Mouse (Mus musculus) erythroblast, embryonic 14.5 days (primary cell): ENCODE results near the gene Lgals3bp. TPM values are rescaled to one million over a fixed set of nuclear protein-coding genes. Genes with fewer than 3 reads are reported as not detected.

Experiments
- H3K27me3 ChIP-seq: 2 replicates; pipeline ENCODE4 v1.6.1; 2012; ENCODE audit warnings: inconsistent platforms; ENCODE audit not compliant: control insufficient read depth
- H3K36me3 ChIP-seq: 2 replicates; pipeline ENCODE4 v1.6.1; 2012; ENCODE audit warnings: mild to moderate bottlenecking, inconsistent platforms; ENCODE audit not compliant: control insufficient read depth
- H3K4me1 ChIP-seq: 2 replicates; pipeline ENCODE4 v1.6.1; 2012; ENCODE audit warnings: inconsistent platforms; ENCODE audit not compliant: control insufficient read depth
- H3K4me3 ChIP-seq: replicated peaks from 2 replicates; pipeline ENCODE3; 2012; ENCODE audit warnings: moderate library complexity, mild to moderate bottlenecking, inconsistent platforms
- H3K9me3 ChIP-seq: 2 replicates; pipeline ENCODE4 v1.6.1; 2012; ENCODE audit warnings: low read length, inconsistent platforms, mixed read lengths; ENCODE audit not compliant: control insufficient read depth
- GATA1 ChIP-seq: IDR thresholded peaks from 2 replicates; pipeline ENCODE4 v1.6.1; 2012; ENCODE audit warnings: low read length, inconsistent platforms, mixed read lengths
- TAL1 ChIP-seq: IDR thresholded peaks from 3 replicates; pipeline ENCODE4 v1.6.1; 2012; ENCODE audit warnings: low read length, inconsistent platforms, mixed read lengths
- polyA plus RNA-seq: library from polyadenylated mRNA; stranded (reverse); fragments of >175 nt; gene quantifications from 2 replicates; pipeline ENCODE4 v1.2.3, GENCODE M21; 2012

Gene Lgals3bp
- polyA plus RNA-seq, 1 experiment: 0.23 TPM

DNA sequence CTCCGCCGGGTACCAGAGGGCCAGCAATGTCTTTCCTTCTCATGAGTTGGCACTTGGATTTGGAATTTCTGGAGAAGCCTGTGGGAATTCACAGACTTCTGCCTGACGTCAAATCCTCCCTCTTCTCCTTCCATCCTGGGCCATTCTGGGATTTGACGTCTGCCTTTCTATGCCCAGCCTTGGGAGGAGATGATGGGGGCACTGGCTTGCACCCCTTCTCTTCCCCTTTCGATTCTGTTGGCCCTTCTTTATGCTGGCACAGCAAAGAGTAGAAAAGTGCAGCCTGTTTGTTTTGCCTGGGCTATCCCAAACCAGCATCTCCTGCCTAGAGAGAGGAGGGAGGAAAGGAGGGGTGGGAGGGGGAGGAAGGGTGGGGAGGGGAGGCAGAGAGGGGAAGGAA lies 24.9 kb upstream of the Lgals3bp start:
- Histone ChIP-seq H3K9me3 (no peaks in the 10 kb centered on the region), H3K4me3 (no peak overlapping the region), H3K27me3 (peaks cover 41% of the 10 kb centered on the region), H3K36me3 (no peaks in the 10 kb centered on the region), H3K4me1 (peaks cover 3% of the 10 kb centered on the region)
- TF ChIP-seq GATA1 (no peak), TAL1 (no peak)

GRCm38 (mm10) chr11:118424621-118425335 lies 22.9 kb upstream of the Lgals3bp start:
- H3K9me3 ChIP-seq: no peaks in the 10 kb centered on the region
- H3K4me3 ChIP-seq: no peak overlapping the region
- no peaks in the 10 kb centered on the region for H3K36me3 ChIP-seq
- H3K4me1 ChIP-seq: peaks cover 8% of the 10 kb centered on the region
- TF ChIP-seq TAL1 (no peak), GATA1 (no peak)
- H3K27me3 ChIP-seq: peaks cover 41% of the 10 kb centered on the region

DNA sequence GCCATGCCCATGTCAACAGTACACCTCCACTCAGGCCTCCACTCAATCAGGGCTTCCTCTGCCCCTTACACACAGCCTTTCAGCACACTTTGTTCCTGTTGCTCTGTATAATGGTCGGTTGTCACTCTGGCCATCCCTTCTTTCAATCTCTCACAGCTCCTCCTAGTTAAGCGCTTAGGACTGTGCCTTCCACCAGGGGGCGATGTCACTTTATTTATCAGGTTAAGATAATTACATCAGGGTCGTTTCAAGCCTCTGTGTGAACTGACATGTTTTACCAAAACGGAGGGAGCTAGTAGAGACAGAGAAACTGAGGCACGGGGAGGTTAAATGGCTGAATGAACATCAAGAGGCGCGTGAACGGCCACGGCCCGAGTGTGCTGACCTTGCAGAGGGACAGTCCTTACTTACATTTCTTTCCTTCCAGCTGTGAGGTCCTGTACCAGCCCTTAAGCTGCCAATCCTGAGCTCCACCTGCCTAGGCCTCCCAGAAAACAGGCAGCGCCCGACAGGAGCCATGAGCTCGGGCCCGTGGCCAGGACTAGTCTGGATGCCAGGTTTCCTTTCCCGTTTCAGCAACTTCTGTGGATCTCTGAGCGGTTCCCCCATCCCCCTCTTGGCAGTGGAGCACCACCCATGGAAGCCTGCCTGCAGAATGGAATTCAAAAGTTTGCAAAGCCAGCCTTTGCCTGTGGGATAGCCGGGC lies 21.5 kb upstream of the Lgals3bp start:
- no peaks in the 10 kb centered on the region for H3K9me3 ChIP-seq
- H3K4me1 ChIP-seq: peaks cover 18% of the 10 kb centered on the region
- H3K27me3 ChIP-seq: peaks cover 36% of the 10 kb centered on the region
- no peak overlapping the region for H3K4me3 ChIP-seq
- no peak for TF ChIP-seq GATA1
- no peak for TF ChIP-seq TAL1
- H3K36me3 ChIP-seq: no peaks in the 10 kb centered on the region

GRCm38 (mm10) chr11:118420261-118420660 lies 18.4 kb upstream of the Lgals3bp start:
- H3K4me3 ChIP-seq: no peak overlapping the region
- TF ChIP-seq GATA1 (no peak), TAL1 (no peak)
- H3K36me3 ChIP-seq: peaks cover 18% of the 10 kb centered on the region
- H3K9me3 ChIP-seq: no peaks in the 10 kb centered on the region
- H3K4me1 ChIP-seq: peaks cover 40% of the 10 kb centered on the region
- H3K27me3 ChIP-seq: peaks cover 20% of the 10 kb centered on the region

- Histone ChIP-seq H3K4me3 (peak within 1 kb of the TSS; percentile 91), H3K27me3 (peaks cover 11% of the 10 kb centered on the region), H3K4me1 (peaks cover 40% of the 10 kb centered on the region), H3K36me3 (peaks cover 30% of the 10 kb centered on the region), H3K9me3 (no peaks in the 10 kb centered on the region)
- TF ChIP-seq GATA1 (no peak), TAL1 (no peak)
Measured at GRCm38 (mm10) chr11:118418834-118419504, 17.1 kb upstream of the Lgals3bp start, which contains the start of gene Cant1. Gene Cant1 (minus strand): TSS chr11:118419086.

- TF ChIP-seq TAL1 (no peak), GATA1 (no peak)
- Histone ChIP-seq H3K9me3 (no peaks in the 10 kb centered on the region), H3K4me3 (peak overlapping the region; percentile 91), H3K36me3 (peaks cover 35% of the 10 kb centered on the region), H3K4me1 (peaks cover 40% of the 10 kb centered on the region), H3K27me3 (peaks cover 8% of the 10 kb centered on the region; the same call in 1 of the 2 replicates)
Measured at GRCm38 (mm10) chr11:118418442-118418833, 16.5 kb upstream of the Lgals3bp start.

GRCm38 (mm10) chr11:118417496-118417895 lies 15.6 kb upstream of the Lgals3bp start:
- Histone ChIP-seq H3K9me3 (no peaks in the 10 kb centered on the region), H3K4me3 (peak overlapping the region; percentile 91), H3K27me3 (peaks cover 2% of the 10 kb centered on the region; the same call in 1 of the 2 replicates), H3K36me3 (peaks cover 36% of the 10 kb centered on the region), H3K4me1 (peaks cover 36% of the 10 kb centered on the region)
- TF ChIP-seq TAL1 (no peak), GATA1 (no peak)

- Histone ChIP-seq H3K4me1 (peaks cover 36% of the 10 kb centered on the region), H3K36me3 (peaks cover 50% of the 10 kb centered on the region), H3K27me3 (no peaks in the 10 kb centered on the region), H3K9me3 (no peaks in the 10 kb centered on the region), H3K4me3 (no peak overlapping the region)
- TF ChIP-seq TAL1: no peak
- TF ChIP-seq GATA1: no peak
Measured at GRCm38 (mm10) chr11:118416046-118416445, 14.2 kb upstream of the Lgals3bp start.

DNA sequence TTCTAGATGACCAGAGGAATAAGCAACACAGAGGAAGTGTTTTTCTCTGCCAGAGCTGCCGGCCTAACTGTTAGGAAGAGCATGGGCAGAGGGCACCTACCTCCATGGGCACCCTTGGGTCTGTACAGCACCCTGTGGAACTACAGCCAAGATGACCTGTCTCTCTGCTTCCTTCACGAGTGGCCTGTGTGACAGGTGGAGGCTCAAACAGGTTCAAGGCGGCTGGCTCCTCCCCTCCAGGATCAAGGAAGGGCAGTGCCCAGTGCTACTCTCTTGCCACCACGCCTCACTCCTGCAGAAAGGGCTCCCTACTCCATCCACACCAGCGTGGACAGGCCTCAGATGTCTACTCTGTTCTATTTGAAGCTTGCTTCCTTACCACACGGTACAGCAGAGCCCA lies 13.7 kb upstream of the Lgals3bp start:
- peaks cover 36% of the 10 kb centered on the region for H3K4me1 ChIP-seq
- H3K27me3 ChIP-seq: no peaks in the 10 kb centered on the region
- TF ChIP-seq GATA1 (no peak), TAL1 (no peak)
- H3K9me3 ChIP-seq: no peaks in the 10 kb centered on the region
- H3K4me3 ChIP-seq: no peak overlapping the region
- peaks cover 55% of the 10 kb centered on the region for H3K36me3 ChIP-seq
